Mouse (Mus musculus) cerebellum, adult 11-12 months (tissue): ENCODE data around the gene Mmp28.

Experiments used
- DNase-seq: peaks from one replicate; pipeline ENCODE4 v3.0.0; 2022

Gene Mmp28

GRCm38 (mm10) chr11:83397626-83398025 is 65.2 kb downstream of the Mmp28 start:
- no peak for DNase-seq

- DNase-seq, result no peak
Measured at GRCm38 (mm10) chr11:83394802-83395439, 68.0 kb downstream of the Mmp28 start.

- DNase-seq, result no peak
Measured at GRCm38 (mm10) chr11:83393062-83393461, 69.8 kb downstream of the Mmp28 start.
